12 mouse cellular contexts compared by ENCODE assay signal in genomic region chr3:55096655-55097005, GRCm38 (mm10). TPM values are rescaled to one million over a fixed set of nuclear protein-coding genes. Genes with fewer than 3 reads are reported as not detected.
DNase-seq lines count a peak whose midpoint lies in the region; ATAC-seq and TF ChIP-seq lines count a peak whose summit lies in the region.
"Had no signal": no experiment of that assay in that cellular context is flagged by ENCODE, and none has a peak within 500 bp of the region (broad histone marks: within the 10 kb centered on the region; RNA-seq: fewer than 3 reads in every experiment).

No protein-coding gene starts in this region.

- no peak overlapping the region for H3K9ac ChIP-seq in heart, embryonic 12.5 days
- H3K9ac ChIP-seq in limb, embryonic 14.5 days (ENCODE audit: low read depth, low read length, severe bottlenecking) = no peak overlapping the region

- H3K9me3 ChIP-seq in heart, embryonic 12.5 days (replicated peaks) = no peaks in the 10 kb centered on the region
- no peaks in the 10 kb centered on the region for H3K9me3 ChIP-seq in limb, embryonic 14.5 days (ENCODE audit: control insufficient read depth, low read length)

- peaks cover 9% of the 10 kb centered on the region; the same call in 1 of the 2 replicates for H3K4me1 ChIP-seq in heart, embryonic 12.5 days (replicated peaks)
- peaks cover 8% of the 10 kb centered on the region for H3K4me1 ChIP-seq in embryonic fibroblast, embryonic 13.5 days (ENCODE audit: control insufficient read depth, insufficient read depth, low read length)
- H3K4me1 ChIP-seq in limb, embryonic 14.5 days (ENCODE audit: control insufficient read depth, insufficient read depth, low read length) = no peaks in the 10 kb centered on the region; the same call in 1 of the 2 replicates

- no peak for TF ChIP-seq CTCF in embryonic fibroblast, embryonic 13.5 days (IDR thresholded peaks at IDR 0.05; ENCODE audit: borderline replicate concordance, insufficient read depth, low read length)

- DNase-seq in heart, adult 9 months (ENCODE audit: low spot score in 2 of 2) = no peak
- DNase-seq in 3134 (ENCODE audit: extremely low read depth, insufficient read length, low spot score) = peak; percentile 47
- DNase-seq in limb, embryonic 14.5 days (ENCODE audit: low spot score) = no peak
- no peak for DNase-seq in thymus, postnatal 10 days (ENCODE audit: low spot score in 2 of 2)
- no peak for DNase-seq in retina, postnatal 1 day
- no peak for DNase-seq in gastrocnemius, postnatal 25 days
- DNase-seq: cerebellum, adult 8-10 months had no signal

- TF ChIP-seq POLR2A in embryonic fibroblast, embryonic 13.5 days (IDR thresholded peaks at IDR 0.05; ENCODE audit: low read depth, low read length) = no peak
- no peak for TF ChIP-seq POLR2A in limb, embryonic 14.5 days (IDR thresholded peaks at IDR 0.05; ENCODE audit: borderline replicate concordance, extremely low read depth, insufficient read depth, insufficient read length)

- ATAC-seq in heart, embryonic 12.5 days (ENCODE audit: insufficient number of reproducible peaks, low FRiP score) = no peak
- no peak; the same call in 1 of the 2 replicates for ATAC-seq in limb, embryonic 14.5 days (ENCODE audit: low FRiP score, low read depth)

- H3K27ac ChIP-seq in heart, embryonic 12.5 days (ENCODE audit: poor library complexity, severe bottlenecking) = peak overlapping the region; percentile 56
- peak overlapping the region; percentile 99 for H3K27ac ChIP-seq in embryonic fibroblast, embryonic 13.5 days (ENCODE audit: insufficient read depth, low read length)
- peak overlapping the region; percentile 83 for H3K27ac ChIP-seq in limb, embryonic 14.5 days (replicated peaks; ENCODE audit: low read depth, low read length)

- no peak overlapping the region for H3K4me2 ChIP-seq in heart, embryonic 12.5 days
- H3K4me2 ChIP-seq in limb, embryonic 14.5 days (replicated peaks; ENCODE audit: low read depth, low read length, severe bottlenecking) = peak overlapping the region; percentile 28

- no peaks in the 10 kb centered on the region for H3K36me3 ChIP-seq in heart, embryonic 12.5 days
- H3K36me3 ChIP-seq in limb, embryonic 14.5 days (ENCODE audit: control insufficient read depth, insufficient read depth, low read length) = no peaks in the 10 kb centered on the region

- no peak overlapping the region for H3K4me3 ChIP-seq in heart, embryonic 12.5 days
- no peak overlapping the region for H3K4me3 ChIP-seq in embryonic fibroblast, embryonic 13.5 days (ENCODE audit: insufficient read depth, low read length)
- H3K4me3 ChIP-seq in limb, embryonic 14.5 days (replicated peaks; ENCODE audit: low read length) = no peak overlapping the region

- WGBS in heart, embryonic 12.5 days = 40% methylated on average over 2 of the region's 2 CpGs
- 74% methylated on average over 2 of the region's 2 CpGs for WGBS in limb, embryonic 14.5 days

- H3K27me3 ChIP-seq in heart, embryonic 12.5 days (replicated peaks) = no peaks in the 10 kb centered on the region
- H3K27me3 ChIP-seq in limb, embryonic 14.5 days (ENCODE audit: control insufficient read depth, insufficient read depth, low read length) = no peaks in the 10 kb centered on the region
- H3K27me3 ChIP-seq: CH12.LX had no signal

RNA-seq across cellular contexts. Expression of gene Spg20, which starts 15.3 kb away (rescaled TPM):
- polyA plus RNA-seq in heart, embryonic 12.5 days (2016; fragmentation: Nextera tagmentation; extraction: Ambion mirVana) = 49.0 and 49.1 TPM in 2 replicates
- polyA plus RNA-seq in embryonic fibroblast, embryonic 13.5 days (2011; ENCODE audit: insufficient read length, low read depth, missing spikeins) = 63.0 and 70.3 TPM in 2 replicates
- 52.3 and 53.2 TPM in 2 replicates for polyA plus RNA-seq in limb, embryonic 14.5 days (2012; rRNA removed)
- 80.0 and 81.1 TPM in 2 replicates for polyA plus RNA-seq in limb, embryonic 14.5 days (2014; fragmentation: Nextera tagmentation; extraction: Ambion mirVana)
- 10 to 100 TPM; 24.8 to 28.6 TPM for total RNA-seq in gastrocnemius, postnatal 25 days (2021)

RNA-seq across cellular contexts. Expression of gene Ccdc169, which starts 40.5 kb away (rescaled TPM):
- polyA plus RNA-seq in heart, embryonic 12.5 days (2016; fragmentation: Nextera tagmentation; extraction: Ambion mirVana) = 0.08 TPM in 1 of 2 replicates, not detected in the other
- polyA plus RNA-seq in embryonic fibroblast, embryonic 13.5 days (2011; ENCODE audit: insufficient read length, low read depth, missing spikeins) = 0.17 and 0.35 TPM in 2 replicates
- 0.10 and 0.11 TPM in 2 replicates for polyA plus RNA-seq in limb, embryonic 14.5 days (2012; rRNA removed)
- polyA plus RNA-seq in limb, embryonic 14.5 days (2014; fragmentation: Nextera tagmentation; extraction: Ambion mirVana) = 0.07 and 0.25 TPM in 2 replicates
- total RNA-seq in gastrocnemius, postnatal 25 days (2021) = not detected
- total RNA-seq: gastrocnemius, adult 18-20 months had no signal
- polyA plus RNA-seq: liver, embryonic 16.5 days had no signal

RNA-seq across cellular contexts. Expression of gene Ccna1, which starts 41.3 kb away (rescaled TPM):
- polyA plus RNA-seq in heart, embryonic 12.5 days (2016; fragmentation: Nextera tagmentation; extraction: Ambion mirVana) = 1.3 and 2.0 TPM in 2 replicates
- 0.70 TPM in 1 of 2 replicates, not detected in the other for polyA plus RNA-seq in embryonic fibroblast, embryonic 13.5 days (2011; ENCODE audit: insufficient read length, low read depth, missing spikeins)
- polyA plus RNA-seq in limb, embryonic 14.5 days (2012; rRNA removed) = 2.4 and 2.6 TPM in 2 replicates
- 1.7 and 2.5 TPM in 2 replicates for polyA plus RNA-seq in limb, embryonic 14.5 days (2014; fragmentation: Nextera tagmentation; extraction: Ambion mirVana)
- total RNA-seq in gastrocnemius, postnatal 25 days (2021) = not detected
- total RNA-seq: CH12.LX; gastrocnemius, adult 18-20 months had no signal
